Mouse (Mus musculus): ENCODE data around the gene Grk1.

Grk1 gene

DNA sequence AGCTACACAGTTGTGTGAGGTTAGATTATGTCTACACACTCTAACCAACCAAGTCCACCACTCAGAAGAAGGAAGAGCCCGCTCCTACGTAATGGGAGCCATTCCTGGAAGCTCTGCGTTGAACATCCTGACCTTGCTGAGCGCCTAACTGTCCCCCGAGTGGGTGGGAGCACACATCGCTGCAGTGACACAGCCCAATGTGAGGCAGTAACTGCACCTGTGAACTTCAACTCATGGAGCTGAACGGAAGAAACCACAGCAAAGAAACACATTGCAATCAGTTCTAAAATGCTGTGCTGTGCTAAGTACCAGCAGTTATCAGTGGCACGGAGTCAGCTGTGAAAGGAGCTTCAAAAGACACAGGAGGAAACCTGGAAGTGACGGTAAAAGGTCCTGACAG, 23.3 kb downstream of the Grk1 start:
- DNase-seq (ENCODE audit: low spot score in 2 of 2) = no peak

- DNase-seq (ENCODE audit: low spot score in 2 of 2) = no peak
These were observed 25.5 kb downstream of the Grk1 start for GRCm38 (mm10) chr8:13430412-13430811.

- no peak for DNase-seq (ENCODE audit: low spot score in 2 of 2)
These were observed 26.0 kb downstream of the Grk1 start for GRCm38 (mm10) chr8:13430866-13431265.

DNA sequence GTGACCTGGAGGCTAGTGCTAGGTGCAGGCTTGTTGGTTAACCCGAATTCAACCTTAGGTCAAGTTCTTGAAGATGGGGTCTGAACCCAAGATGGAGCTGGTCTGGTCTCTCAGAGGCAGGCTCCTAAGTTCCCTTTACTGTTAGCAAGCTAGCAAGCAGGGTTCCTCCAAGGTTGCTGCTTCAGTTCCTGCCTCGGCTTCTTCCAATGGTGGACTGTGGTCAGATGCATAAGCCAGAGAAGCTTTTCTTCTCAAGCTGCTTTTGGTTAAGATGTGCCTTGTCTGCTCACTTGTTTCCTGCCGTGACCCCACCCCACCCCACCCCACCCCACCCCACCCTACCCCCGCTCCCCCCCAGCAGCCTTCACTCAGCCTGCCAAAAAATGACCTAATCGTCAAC, 28.2 kb downstream of the Grk1 start:
- DNase-seq (ENCODE audit: low spot score in 2 of 2) = no peak

GRCm38 (mm10) chr8:13434889-13435288, 30.0 kb downstream of the Grk1 start, which contains the start of gene Tmem255b:
Gene Tmem255b, plus strand, starts transcription at chr8:13435189.
- DNase-seq (ENCODE audit: low spot score in 2 of 2) = no peak

GRCm38 (mm10) chr8:13436052-13436451, 31.2 kb downstream of the Grk1 start:
- DNase-seq (ENCODE audit: low spot score in 2 of 2) = no peak

- DNase-seq (ENCODE audit: low spot score in 2 of 2) = no peak
These were observed 32.6 kb downstream of the Grk1 start for GRCm38 (mm10) chr8:13437531-13437930.

GRCm38 (mm10) chr8:13442152-13442551, 37.3 kb downstream of the Grk1 start:
- DNase-seq (ENCODE audit: low spot score in 2 of 2) = no peak

GRCm38 (mm10) chr8:13446456-13446855, 41.6 kb downstream of the Grk1 start:
- DNase-seq (ENCODE audit: low spot score in 2 of 2) = no peak

- no peak for DNase-seq (ENCODE audit: low spot score in 2 of 2)
These were observed 43.3 kb downstream of the Grk1 start for GRCm38 (mm10) chr8:13448145-13448544.

GRCm38 (mm10) chr8:13451747-13452277, 46.9 kb downstream of the Grk1 start:
- DNase-seq (ENCODE audit: low spot score in 2 of 2) = no peak

- DNase-seq (ENCODE audit: low spot score in 2 of 2) = no peak
These were observed 49.6 kb downstream of the Grk1 start for GRCm38 (mm10) chr8:13454341-13455113.

DNA sequence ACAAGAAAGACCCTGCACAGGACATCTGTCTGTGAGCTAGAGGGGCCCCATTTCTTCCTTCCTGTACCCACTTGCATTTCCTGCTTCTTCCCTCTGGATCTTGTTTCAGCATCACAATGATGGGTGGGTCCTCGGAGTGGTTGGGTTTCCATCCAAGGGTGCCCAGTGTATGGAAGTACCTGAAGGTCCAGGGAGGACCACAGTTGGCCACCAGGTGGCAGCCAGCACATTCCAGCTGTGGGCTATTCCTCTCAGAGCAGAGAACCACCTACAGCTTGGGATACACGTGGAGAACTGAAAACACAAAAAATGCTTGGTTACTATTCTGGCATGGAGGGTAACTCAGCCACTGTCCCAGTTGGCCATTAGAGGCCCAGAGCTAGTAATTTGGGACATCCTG, 50.4 kb downstream of the Grk1 start:
- peak; percentile 32 to 45 for DNase-seq (ENCODE audit: low spot score in 2 of 2)

DNA sequence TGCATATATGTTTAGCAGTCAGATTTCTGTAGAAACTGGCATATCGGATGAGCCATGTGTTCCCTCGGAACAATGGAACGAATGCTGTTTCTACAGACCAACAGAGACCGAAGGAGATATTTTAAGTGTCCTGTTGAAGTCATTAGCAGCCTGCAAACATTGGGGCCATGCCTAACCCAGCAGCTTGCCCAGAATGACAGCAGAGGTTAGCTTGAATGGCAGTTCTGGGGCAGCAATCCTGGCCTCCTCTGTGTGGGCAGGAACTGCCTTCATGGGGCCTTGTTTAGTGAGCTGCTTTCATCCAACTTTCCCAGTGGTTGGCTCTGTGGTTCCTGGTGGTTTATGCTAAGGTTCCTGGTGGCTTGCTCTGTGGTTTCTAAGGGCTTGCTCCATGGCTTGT, 54.5 kb downstream of the Grk1 start:
- no peak for DNase-seq (ENCODE audit: low spot score in 2 of 2)

DNA sequence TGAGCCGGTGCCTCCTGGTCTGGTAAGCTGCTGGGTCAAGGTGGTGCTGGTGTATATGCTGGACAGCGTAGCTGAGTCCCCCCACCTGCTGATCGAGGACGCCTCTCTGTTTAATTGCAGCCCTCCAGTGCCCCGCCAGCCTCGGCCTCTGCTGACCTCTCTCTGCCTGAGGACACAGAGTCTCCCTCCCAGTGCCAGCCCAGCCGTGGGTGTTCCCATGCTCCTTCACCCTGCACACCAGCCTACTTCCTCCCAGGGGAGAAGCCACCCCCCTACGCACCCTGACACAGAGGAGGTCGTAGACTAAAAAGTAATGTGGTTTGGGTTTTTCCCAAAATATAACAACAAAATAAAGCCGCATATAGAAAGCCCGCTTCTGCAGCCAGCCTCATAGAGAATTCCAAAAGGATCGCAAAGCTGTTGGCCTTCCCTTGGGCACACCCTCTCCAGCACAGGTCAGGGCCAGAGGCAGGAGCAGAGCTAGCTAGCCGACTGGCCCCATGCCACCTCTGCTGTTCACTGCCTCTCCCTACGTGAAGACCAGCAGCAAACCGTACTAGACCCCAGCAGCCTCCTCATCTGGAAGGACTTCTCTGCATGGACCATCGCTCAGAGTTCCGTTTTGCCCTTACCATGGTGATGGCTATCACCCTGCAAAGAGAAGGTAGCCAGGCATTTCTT, 56.3 kb downstream of the Grk1 start:
- no peak for DNase-seq (ENCODE audit: low spot score in 2 of 2)

DNA sequence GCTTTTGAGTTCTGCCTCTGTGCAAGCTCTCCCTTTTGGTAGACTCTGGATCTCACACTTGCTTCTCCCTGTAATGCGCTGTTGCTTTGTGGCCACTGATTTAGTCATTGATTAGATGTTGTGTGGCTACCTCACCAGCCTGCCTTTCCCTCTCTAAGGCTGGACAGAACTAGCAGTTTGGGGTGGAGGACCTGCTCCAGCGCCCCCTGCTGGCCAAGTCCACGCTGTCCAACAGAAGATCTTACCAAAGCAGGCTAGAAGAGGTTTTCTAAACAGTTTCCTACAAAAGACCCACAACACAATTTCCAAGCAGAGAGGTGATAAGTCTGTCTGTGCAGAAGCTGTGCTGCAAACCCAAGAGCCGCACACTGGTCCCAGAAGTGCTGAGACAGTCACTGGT, 57.0 kb downstream of the Grk1 start:
- DNase-seq (ENCODE audit: low spot score in 2 of 2) = peak; percentile 71 to 77

GRCm38 (mm10) chr8:13462392-13462791, 57.5 kb downstream of the Grk1 start:
- DNase-seq (ENCODE audit: low spot score in 2 of 2) = no peak

DNA sequence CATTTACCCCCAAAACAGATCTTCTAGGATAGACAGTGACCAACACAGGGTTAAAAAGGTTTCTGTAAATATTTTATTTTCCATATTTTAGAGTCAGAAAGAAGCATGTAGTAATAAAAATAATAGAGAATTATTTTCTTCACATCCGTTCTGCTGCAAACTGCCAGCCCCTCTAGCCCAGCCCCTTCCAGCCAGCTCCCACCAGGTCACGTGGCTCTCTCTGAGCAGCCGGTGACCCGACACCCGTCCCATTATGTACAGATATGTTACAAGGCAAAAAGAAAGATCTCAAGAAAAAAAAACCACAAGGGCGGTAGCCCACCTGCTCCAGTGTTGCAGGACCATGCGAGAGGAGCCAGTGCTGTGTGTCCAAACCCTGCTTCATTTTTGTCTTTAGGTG, 60.4 kb downstream of the Grk1 start:
- no peak for DNase-seq (ENCODE audit: low spot score in 2 of 2)

GRCm38 (mm10) chr8:13466989-13467388, 62.1 kb downstream of the Grk1 start:
- DNase-seq (ENCODE audit: low spot score in 2 of 2) = no peak

DNA sequence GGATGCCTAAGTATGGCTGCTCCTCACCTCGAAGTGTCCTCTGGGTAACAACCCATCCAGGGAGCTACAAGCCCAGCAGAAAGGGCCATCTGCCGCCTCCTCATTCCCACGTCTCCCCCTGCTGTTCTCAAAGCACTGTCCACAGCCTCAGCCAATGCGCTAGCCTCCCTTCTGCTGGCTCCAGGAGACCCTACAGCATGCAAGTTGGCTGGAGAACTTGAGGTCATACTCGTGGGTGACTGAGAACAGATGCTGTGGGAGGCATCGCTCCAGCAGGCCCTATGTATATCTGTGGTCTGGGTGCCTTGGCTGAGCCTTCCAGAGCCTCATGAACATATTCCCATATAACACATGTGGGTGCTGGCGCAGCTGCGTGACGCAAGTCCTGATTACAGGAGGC, 63.9 kb downstream of the Grk1 start:
- DNase-seq (ENCODE audit: low spot score in 2 of 2) = no peak

DNA sequence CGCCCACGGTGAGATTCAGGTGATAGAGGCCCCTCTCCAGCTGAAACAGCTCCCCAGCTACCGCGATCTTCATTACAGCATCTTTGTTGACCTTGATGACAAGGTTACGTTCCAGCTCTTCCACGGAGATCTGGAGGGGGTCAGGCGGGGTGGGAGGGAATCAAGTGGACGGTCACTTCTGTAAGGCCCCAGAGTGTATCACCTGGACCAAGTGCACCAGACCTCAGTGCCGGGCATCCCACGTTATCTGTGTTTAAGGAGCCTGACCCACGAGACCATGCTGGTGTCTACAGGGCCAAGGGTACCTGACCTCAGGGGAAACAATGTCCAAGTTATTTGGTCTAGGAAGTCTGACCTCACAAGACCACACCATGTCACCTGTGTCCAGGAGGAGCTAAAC, 66.6 kb downstream of the Grk1 start:
- DNase-seq (ENCODE audit: low spot score in 2 of 2) = no peak

All from frontal cortex, postnatal 25 days (tissue).